Mouse (Mus musculus) C2C12 (cell line): ENCODE results near the gene Myom1.

Source experiments
- CTCF ChIP-seq: IDR thresholded peaks from one replicate; pipeline ENCODE4 v1.5.1; 2011; ENCODE audit not compliant: control insufficient read depth, insufficient read depth, insufficient read length
- MYOG ChIP-seq: IDR thresholded peaks from one replicate; pipeline ENCODE4 v1.6.1; 2011; ENCODE audit not compliant: control insufficient read depth, insufficient read length; ENCODE audit errors: extremely low read depth

GRCm38 (mm10) chr17:71013105-71013504 is 10.7 kb downstream of the Myom1 start:
- TF ChIP-seq CTCF, result no peak
- TF ChIP-seq MYOG, result no peak
